Mouse (Mus musculus) cerebellum, adult 2 months (tissue): Measurements from ENCODE around the gene Nsf. TPM values are rescaled to one million over a fixed set of nuclear protein-coding genes. Genes with fewer than 3 reads are reported as not detected.
A peak's percentile ranks its signal among the peaks of the same experiment; 100 is the strongest.

Experiments used
- DNase-seq, 2 experiments: peaks; one replicate each; pipeline ENCODE4 v3.0.0; 2021
- H3K27ac ChIP-seq: fragments of 200-500 bp; 2 replicates; pipeline ENCODE4 v1.5.1; 2012; ENCODE audit warnings: low read length, control low read depth, inconsistent platforms; ENCODE audit not compliant: insufficient read depth
- H3K27me3 ChIP-seq: fragments of 200-500 bp; 2 replicates; pipeline ENCODE4 v1.6.1; 2012; ENCODE audit warnings: inconsistent platforms, mild to moderate bottlenecking, low read length, moderate library complexity; ENCODE audit not compliant: control insufficient read depth, insufficient read depth
- H3K4me1 ChIP-seq: fragments of 200-500 bp; 2 replicates; pipeline ENCODE4 v1.6.1; 2011; ENCODE audit warnings: low read length; ENCODE audit not compliant: control insufficient read depth, insufficient read depth
- H3K4me3 ChIP-seq: fragments of 200-500 bp; replicated peaks from 2 replicates; pipeline ENCODE3; 2011; ENCODE audit warnings: mild to moderate bottlenecking, low read depth, low read length, control low read depth; ENCODE audit not compliant: insufficient read depth
- CTCF ChIP-seq: fragments of 200-500 bp; IDR thresholded peaks from 2 replicates; pipeline ENCODE4 v1.5.1; 2011; ENCODE audit warnings: low read depth, mild to moderate bottlenecking, control low read depth, low read length, moderate library complexity, borderline replicate concordance; ENCODE audit not compliant: insufficient read depth
- POLR2A ChIP-seq: fragments of 200-500 bp; IDR thresholded peaks from 2 replicates; pipeline ENCODE4 v1.6.1; 2011; ENCODE audit warnings: low read length, control low read depth, borderline replicate concordance; ENCODE audit not compliant: insufficient read depth
- WGBS: fragments of 180-500 bp; shearing (Covaris S2); methylation state at CpG from one replicate; pipeline ENCODE4 v1.1.7; 2018; 5-methylcytosine and 5-hydroxymethylcytosine counted together
- polyA plus RNA-seq: library from polyadenylated mRNA; depleted of rRNA; stranded (reverse); fragments of >200 nt; gene quantifications from 2 replicates; pipeline ENCODE4 v1.2.3, GENCODE M21; 2012

Gene Nsf
- polyA plus RNA-seq, 1 experiment: 511 TPM

DNA sequence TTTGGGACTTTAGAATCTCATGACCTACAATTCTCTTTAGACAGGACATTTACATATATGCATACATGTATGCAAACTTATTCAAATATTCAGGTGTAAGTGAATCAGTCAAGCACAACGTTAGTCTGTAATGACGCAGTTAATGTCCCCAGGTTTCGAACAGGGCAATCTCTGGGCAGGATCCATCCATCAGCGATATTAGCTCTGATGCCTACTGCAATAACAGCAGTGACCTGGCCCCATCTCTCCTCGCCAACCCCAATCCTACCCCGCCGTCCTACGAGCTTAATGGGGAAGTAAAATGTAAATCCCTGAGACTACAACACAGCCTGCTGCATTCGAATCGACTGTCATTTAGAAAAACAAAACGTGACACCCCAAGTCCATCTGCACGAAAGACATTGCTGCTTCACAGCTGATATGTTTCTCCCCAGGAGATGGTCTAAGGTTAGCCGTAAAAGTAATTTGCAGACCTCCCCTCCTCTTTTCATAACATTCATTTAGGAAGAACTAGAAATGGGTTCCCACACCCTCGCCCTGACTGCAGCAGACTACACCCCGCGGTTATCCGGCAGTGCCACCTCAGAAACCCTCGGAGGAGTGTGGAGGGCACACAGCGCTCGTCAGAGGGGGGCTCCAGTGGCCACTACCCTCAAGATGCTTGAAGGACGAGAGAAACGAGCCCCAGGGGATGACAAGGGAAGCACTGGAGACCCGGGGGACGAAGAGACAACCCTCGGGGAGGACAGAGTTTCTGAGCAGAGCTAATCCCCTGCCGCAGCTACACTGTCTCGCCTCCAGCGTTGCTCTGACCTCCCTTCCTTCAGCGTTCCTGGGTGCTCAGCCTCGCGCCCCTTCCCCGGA lies 592 bp downstream of the Nsf start:
- Histone ChIP-seq H3K27ac (peak overlapping the region; percentile 65), H3K27me3 (no peaks in the 10 kb centered on the region), H3K4me3 (peak overlapping the region; percentile 91), H3K4me1 (peaks cover 9% of the 10 kb centered on the region)
- peak; percentile 47 to 50 for DNase-seq
- WGBS: under 1% methylated on average over 32 of the region's 32 CpGs
- TF ChIP-seq CTCF (no peak), POLR2A (no peak)

DNA sequence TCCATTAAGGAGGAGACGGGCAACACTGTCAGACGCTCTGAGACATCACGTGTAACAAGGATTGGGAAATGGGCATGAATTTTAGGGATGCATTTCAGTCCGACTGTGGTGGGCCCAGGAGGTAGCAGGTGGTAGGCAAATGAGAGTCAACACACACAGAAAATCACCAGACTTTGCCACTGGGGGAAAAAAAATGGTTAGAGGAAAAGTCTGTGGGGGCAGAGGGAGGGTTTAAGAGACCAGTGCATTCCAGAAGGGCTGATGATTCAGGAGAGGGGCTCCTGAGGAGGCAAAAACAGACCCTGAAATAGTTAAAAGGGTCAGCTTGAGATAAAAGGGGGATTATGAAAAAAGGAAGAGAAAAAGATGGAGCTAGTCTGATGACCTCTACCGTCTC lies 1.2 kb downstream of the Nsf start:
- no peaks in the 10 kb centered on the region for H3K27me3 ChIP-seq
- TF ChIP-seq CTCF: no peak
- TF ChIP-seq POLR2A: no peak
- H3K27ac ChIP-seq: peak overlapping the region; percentile 48; the same call in 1 of the 2 replicates
- peaks cover 9% of the 10 kb centered on the region for H3K4me1 ChIP-seq
- WGBS: 23% methylated on average over 5 of the region's 5 CpGs
- peak overlapping the region; percentile 91 for H3K4me3 ChIP-seq
- DNase-seq: no peak

DNA sequence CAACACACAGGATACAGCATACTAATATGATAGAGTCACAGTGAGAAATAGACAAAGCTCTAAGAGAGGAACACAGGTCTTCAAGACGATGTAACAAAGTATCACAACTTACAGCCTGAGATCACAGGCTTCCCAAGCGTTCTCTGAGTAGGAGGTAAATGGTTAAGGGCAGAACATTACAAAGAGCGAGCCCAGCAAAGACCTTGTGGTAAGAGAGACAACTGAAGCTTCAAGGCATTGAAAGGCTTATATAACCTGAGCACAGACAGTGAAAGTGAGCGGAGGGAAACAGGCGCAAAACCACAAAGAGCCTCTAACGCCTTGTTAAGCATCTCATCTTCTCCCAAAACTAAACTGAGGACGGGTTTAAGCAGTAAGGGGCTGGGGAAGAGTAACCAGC lies 2.8 kb downstream of the Nsf start:
- WGBS: 65% methylated on average over 7 of the region's 7 CpGs
- TF ChIP-seq CTCF: no peak
- no peak for TF ChIP-seq POLR2A
- DNase-seq: peak in 1 of 2 experiments; percentile 24
- no peaks in the 10 kb centered on the region for H3K27me3 ChIP-seq
- H3K4me1 ChIP-seq: peaks cover 9% of the 10 kb centered on the region
- H3K27ac ChIP-seq: no peak overlapping the region
- peak overlapping the region; percentile 15 for H3K4me3 ChIP-seq

DNA sequence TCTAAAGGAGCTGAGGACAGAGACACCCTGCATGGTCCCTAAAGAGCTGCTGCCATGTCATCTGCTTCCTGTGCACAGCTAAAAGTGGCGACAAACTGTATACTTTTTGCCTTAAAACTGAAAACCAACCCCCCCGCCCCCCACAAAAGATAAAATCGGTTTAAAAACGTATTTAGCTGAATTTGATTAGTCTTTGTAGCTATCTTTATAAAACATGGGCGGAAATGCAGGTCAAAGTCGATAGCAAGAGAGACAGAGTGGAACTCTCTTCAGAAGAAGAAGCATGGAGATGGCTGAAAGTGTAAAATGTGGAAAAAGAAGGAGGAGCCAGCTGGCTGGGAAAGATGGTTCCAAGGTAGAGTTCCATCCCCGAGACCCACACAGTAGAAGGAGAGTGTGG lies 4.9 kb downstream of the Nsf start:
- no peaks in the 10 kb centered on the region; the same call in 1 of the 2 replicates for H3K27me3 ChIP-seq
- H3K4me1 ChIP-seq: peaks cover 9% of the 10 kb centered on the region
- no peak overlapping the region for H3K27ac ChIP-seq
- H3K4me3 ChIP-seq: no peak overlapping the region
- no peak for DNase-seq
- TF ChIP-seq POLR2A: no peak
- no peak for TF ChIP-seq CTCF
- 93% methylated on average over 7 of the region's 7 CpGs for WGBS

DNA sequence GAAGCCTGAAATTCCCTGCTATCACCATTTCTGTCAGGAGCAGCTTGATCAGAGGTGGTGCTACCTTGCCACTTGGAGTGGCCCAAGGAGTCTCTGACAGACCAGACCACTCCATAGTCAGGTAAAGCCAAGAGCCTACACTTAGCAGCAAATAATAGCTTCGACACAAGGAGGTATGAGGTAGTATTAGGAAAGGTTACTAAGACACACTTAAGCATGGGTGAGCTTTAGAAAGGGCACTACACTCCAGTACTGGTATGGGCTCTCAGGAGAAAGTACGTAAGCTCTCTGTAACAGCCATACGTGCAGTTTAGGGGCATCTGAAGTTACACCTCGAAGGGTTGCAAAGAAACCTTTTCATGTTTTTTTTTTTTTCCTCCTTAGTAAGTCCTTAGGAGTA lies 11.1 kb downstream of the Nsf start:
- Histone ChIP-seq H3K4me1 (no peaks in the 10 kb centered on the region; the same call in 1 of the 2 replicates), H3K4me3 (no peak overlapping the region), H3K27ac (no peak overlapping the region), H3K27me3 (no peaks in the 10 kb centered on the region; the same call in 1 of the 2 replicates)
- WGBS: 89% methylated on average over 4 of the region's 4 CpGs
- no peak for DNase-seq
- no peak for TF ChIP-seq POLR2A
- TF ChIP-seq CTCF: no peak

DNA sequence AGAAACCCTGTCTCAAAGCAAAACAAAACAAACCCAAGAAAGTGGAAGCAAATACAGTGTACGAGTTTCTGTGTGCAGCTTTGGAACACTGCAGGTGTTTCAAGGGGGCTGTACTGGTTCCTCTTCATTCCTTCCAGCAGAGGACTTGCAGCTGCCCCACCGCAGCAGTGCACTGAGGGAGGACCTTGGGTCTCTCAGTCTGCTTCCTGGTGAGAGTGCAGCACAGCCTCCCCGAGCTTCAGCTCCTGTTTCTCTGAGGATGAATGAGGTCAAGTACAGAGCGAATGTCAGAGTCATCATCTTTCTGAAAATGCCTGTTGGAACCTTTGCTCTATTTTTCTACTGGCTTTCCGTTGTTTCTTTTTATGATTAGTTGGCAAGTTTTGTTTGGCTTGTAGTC lies 12.5 kb downstream of the Nsf start:
- no peak for DNase-seq
- TF ChIP-seq CTCF: no peak
- TF ChIP-seq POLR2A: no peak
- 54% methylated on average over 5 of the region's 5 CpGs for WGBS
- Histone ChIP-seq H3K27me3 (no peaks in the 10 kb centered on the region; the same call in 1 of the 2 replicates), H3K4me3 (no peak overlapping the region), H3K27ac (no peak overlapping the region), H3K4me1 (no peaks in the 10 kb centered on the region; the same call in 1 of the 2 replicates)

DNA sequence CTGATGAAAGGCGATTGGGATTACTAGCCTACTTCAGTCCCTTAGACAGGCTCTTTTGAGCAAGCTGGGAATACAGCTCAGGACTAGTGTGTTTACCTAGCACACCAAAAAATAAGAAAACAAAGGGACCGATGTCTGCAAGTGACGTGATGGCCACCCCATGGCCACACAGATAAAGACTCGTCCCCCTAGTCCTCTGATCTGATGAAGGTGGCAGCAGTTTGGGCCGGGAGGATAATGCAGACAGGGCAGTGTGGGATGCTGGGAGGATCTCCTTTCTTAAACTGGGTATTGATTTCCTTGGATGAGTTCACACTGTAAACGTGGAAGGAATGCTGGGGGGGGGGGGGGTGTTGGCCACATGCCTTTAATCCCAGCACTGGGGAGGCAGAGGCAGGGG lies 13.0 kb downstream of the Nsf start:
- no peak for DNase-seq
- WGBS: 74% methylated on average over 6 of the region's 6 CpGs
- Histone ChIP-seq H3K4me3 (no peak overlapping the region), H3K4me1 (no peaks in the 10 kb centered on the region; the same call in 1 of the 2 replicates), H3K27ac (no peak overlapping the region), H3K27me3 (no peaks in the 10 kb centered on the region; the same call in 1 of the 2 replicates)
- no peak for TF ChIP-seq POLR2A
- TF ChIP-seq CTCF: no peak
